Mouse (Mus musculus): ENCODE data around the gene Me3.

Gene Me3

GRCm38 (mm10) chr7:89891412-89891811 is 259.2 kb downstream of the Me3 start:
- in situ Hi-C loops (cut with MboI; ENCODE audit: low sequenced_read_pairs), result no loop called here

DNA sequence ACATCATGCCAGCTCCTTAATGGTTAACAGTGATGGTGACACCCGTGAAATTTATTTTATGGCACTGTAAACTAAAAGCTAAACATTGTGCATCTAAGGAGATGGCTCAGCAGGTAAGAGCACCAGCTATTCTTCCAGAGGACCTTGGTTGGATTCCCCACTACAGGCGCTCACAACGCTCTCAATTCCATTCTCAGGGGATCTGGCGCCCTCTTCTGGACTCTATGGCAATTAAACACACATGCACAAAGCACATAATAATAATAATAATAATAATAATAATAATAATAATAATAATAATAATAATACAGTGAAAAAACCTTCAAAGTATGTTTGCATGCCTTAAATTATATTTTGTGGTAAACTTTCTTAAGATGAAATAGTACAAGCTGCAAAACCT is 259.7 kb downstream of the Me3 start:
- in situ Hi-C loops (cut with MboI; ENCODE audit: low sequenced_read_pairs), result no loop called here

DNA sequence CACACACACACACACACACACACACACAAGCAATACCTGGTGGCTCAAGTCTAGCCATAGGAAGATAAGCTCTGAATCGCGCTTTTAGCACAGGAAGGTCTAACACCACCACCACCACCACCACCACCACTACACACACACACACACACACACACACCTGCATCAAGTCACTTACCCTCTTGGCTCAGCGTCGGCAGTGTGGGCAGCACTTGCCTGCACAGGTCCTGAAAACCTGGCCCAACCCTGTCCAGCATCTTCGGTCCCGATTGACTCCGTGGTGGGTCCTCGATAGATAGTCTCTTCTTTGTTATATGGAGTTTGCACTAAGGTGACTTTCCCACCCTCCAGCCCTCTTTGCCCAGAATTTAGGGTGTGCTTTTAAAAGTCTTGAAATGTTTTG is 270.8 kb downstream of the Me3 start:
- in situ Hi-C loops (cut with MboI; ENCODE audit: low sequenced_read_pairs), result no loop called here

DNA sequence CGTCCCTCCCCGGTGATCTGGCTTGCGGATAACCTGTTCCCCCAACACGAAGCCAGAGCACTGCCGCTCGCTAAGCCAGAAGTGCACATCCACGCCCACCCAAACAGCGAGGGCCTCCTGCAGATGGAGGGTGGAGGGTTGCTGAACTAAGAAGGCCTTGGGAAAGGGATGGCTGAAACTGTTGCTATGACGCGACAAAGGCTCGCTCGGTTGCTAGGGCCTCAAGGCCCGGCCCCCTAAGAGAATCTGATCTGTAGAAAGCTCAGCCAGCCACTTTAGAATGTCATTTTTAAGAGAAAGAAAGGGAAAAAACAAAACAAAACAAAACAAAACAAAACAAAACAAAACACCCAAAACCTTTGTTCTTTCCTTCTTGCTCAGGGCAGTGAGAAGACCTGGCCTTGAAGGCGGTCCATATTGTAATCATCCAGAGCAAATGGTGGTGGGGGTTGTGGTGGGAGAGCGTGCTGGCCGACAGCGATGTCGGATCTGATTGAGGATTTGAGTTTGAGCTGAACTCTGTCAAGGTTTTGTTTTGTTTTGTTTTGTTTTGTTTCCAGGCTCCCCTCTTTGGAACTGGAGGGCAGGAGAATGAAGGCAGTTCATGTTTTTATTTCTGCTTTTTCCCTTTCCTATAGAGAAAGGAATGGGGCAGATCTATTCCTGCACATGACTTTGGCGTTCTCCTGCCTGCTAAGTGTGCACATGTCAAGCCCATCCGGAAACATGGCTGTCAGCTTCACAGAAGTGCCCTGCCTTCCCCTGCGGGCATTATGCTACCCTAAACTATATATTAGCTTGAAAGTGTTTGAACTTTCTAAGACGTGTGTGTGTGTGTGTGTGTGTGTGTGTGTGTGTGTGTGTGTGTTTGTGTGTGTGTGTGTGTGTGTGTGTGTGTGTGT is 271.5 kb downstream of the Me3 start, which contains the start of gene Ccdc81:
Gene Ccdc81 (minus strand): TSS at position 188 of the 902 bp plus-strand sequence.
- in situ Hi-C loops (cut with MboI; ENCODE audit: low sequenced_read_pairs), result no loop called here

Data from CH12F3 (cell line).